Mouse (Mus musculus): ENCODE data around the gene Olfr122.

Gene Olfr122

DNA sequence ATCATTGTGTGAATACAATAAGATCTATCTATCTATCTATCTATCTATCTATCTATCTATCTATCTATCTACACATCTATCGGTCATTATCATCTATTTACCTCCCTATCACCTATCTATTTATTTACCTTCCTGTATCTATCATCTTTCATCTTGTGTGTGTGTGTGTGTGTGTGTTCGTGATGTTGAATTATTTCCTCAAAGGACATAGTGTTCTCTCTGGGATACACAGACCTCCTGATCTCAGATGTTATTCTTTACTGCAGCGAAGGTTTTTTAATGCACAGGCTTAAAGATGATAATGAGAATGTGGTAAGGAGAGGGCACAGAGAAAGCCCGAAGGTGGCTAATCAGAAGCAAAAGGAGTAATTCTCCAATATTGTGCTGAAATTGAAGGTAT lies at the start of gene Olfr122:
Gene Olfr122 (plus strand): TSS at position 301 of the 400 bp plus-strand sequence.
- no peak for DNase-seq (ENCODE audit: low spot score in 2 of 2)

- DNase-seq (ENCODE audit: low spot score in 2 of 2): no peak
Observed at GRCm38 (mm10) chr17:37721508-37721907, 46.9 kb upstream of the Olfr122 start, which contains the start of gene Olfr120. Olfr120 (plus strand) TSS chr17:37721808.

GRCm38 (mm10) chr17:37738070-37738469 lies 30.3 kb upstream of the Olfr122 start:
- no peak for DNase-seq (ENCODE audit: low spot score in 2 of 2)

DNA sequence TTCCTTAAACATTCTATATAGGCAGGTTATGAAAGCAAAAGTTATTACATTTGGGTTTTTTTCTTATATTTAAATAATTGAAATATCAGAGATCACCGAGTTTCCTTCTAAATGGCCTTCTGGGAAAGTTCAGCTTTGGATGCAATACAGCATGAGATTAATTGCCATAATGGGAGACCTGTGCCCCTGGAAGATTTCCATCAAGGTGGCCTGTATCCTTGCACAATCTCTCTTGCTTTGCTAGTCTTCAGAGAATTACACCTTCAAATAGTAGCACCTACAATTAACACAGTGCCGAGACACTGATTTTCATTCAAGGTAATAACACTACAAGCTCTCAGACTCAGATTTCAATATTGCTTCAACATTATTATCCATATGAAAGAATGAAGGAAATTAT lies 24.8 kb downstream of the Olfr122 start, which contains the start of gene Olfr123:
Gene Olfr123 (plus strand): TSS at position 301 of the 400 bp plus-strand sequence.
- no peak for DNase-seq (ENCODE audit: low spot score in 2 of 2)

DNA sequence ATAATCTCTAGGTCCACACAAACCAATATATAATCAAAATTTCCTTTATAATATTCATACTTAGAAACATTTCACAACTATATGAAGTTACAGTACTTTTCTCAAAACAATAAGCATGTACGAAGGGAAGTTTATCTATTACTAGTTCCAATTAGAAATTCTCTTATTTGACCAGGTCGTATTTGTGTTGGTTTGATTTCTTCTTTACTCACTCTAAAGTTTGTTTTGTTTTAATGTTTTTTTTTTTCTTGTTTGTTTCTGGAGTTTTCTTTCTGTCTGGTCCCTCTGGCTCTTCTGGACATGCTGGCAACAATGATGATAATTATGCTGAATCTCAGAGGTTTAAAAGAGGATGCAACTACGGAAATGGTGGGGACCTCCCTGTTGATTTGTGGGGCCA lies 31.2 kb downstream of the Olfr122 start, which contains the start of gene Olfr124:
Gene Olfr124 (plus strand): TSS at position 301 of the 400 bp plus-strand sequence.
- DNase-seq (ENCODE audit: low spot score in 2 of 2): no peak
